Mouse (Mus musculus) heart, adult 18-20 months (tissue): ENCODE data around the gene Maml2. TPM values are rescaled to one million over a fixed set of nuclear protein-coding genes. Genes with fewer than 3 reads are reported as not detected.

Source experiments
- DNase-seq, 2 experiments: peaks; one replicate each; pipeline ENCODE4 v3.0.0; 2021 to 2022; ENCODE audit warnings: mixed read lengths in 1 of 2
- total RNA-seq, 2 experiments: library from RNA; stranded (reverse); gene quantifications; 2 replicates each; pipeline ENCODE4 v1.2.3; 2021

Maml2 gene
- total RNA-seq, 2 experiments from 2014 or later: 5.3 to 6.0 TPM

DNA sequence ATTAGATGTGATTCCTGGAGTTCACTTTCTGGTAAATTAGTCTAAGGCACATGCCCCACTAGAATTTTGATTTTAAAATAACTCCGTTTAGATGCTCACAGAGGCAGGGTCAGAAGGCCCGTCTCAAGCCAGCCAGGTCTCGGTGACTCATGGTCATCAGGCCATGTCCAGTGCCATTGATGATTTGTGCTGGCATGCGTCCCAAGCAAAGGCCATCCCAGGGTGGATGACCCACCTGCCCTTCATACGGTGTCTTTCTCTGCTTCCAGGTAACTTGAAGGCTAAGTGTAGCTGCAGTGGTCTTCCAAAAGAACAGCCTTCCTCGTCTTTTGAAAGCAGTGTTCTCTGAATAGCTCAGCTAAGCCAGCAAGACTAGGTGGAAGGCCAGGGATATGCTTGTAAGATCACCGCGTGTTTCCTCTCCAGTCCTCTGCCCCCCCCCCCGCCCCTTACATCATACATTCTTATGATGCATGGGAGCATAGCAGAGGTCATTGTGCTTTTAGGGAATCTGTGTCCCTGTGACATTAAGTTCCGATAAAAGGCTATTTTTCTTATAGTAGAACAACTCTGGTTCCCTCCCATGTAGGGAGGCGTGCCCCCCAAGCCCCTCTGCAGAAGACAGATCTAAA, 235.4 kb downstream of the Maml2 start:
- DNase-seq: no peak

- no peak for DNase-seq
Observed at GRCm38 (mm10) chr9:13535803-13536202, 238.0 kb downstream of the Maml2 start.

DNA sequence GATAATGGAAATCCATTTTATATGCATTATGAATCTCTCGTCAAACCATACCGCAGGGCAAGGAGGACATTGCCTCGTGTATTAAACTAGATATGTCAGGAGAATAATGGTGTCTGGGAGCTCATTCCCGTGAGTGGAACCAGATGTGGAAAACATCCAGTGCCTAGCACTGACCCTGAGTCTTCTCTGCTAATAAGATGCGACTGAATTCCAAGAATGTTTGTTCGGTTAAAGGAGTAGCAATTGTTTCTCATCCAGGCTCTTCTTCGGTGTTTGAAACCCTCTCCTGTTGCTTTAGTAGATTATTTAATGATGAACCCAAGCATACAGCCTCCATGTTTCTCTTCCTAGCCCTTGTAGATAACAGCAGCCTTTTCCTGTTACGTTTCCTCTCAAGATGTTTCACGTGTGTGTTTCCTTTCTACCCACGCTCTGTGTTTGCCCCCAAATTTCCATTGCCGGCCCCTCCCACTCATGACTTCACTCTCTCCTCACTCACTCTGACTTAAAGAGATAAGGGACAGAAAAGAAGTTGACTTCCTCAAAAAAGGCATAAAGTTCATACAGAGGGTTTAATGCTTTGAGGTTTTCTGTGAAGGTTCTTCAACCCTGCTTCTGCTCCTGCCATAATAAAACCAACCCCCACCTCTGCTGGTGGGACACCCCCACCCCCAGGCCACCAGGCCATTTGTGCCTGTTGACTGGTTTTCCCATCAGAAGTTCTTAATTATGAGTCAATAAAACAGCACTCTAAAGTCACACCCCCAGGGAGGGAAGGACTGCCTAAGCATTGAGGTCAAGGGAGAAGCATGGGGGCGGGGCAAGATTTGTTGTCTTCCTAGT, 238.9 kb downstream of the Maml2 start:
- peak; percentile 37 to 68 for DNase-seq

GRCm38 (mm10) chr9:13538200-13538599, 240.4 kb downstream of the Maml2 start:
- no peak for DNase-seq

DNA sequence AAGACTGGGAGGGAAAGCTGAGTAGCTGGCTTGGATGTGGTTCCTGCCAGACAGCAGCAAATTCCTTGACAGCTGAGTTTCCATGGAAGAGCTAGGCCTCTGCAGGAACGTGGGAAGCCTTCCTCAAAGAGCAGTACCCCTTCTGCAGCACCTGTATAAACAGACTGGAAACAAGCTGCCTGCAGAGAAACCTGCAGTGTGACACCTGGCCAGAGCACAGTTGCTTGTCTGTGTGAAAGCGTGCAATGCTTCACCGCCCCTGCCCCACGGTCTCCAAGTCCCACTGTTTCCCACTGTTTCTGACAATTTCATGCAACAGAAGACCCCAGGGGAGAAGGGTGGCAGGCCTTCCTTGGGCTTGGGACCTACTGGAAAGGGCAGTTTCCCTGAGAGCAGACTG, 241.8 kb downstream of the Maml2 start:
- DNase-seq: no peak

DNA sequence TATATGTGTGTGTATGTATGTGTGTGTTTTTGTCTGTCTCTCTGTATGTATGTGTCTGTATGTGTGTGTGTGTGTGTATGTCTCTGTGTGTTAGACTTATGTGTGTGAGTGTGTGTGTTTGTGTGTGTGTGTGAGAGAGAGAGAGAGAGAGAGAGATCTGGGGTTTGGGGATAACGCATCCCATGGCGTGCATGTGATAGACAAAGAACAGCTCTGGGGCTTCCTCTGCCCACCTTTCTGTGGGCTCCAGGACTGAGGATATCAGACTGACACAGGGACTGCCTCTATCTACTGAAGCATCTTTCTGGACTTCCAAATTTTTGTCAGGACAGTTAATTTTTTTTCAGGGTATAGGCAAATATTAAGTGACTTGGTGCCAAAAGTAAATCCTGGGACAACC, 242.5 kb downstream of the Maml2 start:
- DNase-seq: no peak

DNA sequence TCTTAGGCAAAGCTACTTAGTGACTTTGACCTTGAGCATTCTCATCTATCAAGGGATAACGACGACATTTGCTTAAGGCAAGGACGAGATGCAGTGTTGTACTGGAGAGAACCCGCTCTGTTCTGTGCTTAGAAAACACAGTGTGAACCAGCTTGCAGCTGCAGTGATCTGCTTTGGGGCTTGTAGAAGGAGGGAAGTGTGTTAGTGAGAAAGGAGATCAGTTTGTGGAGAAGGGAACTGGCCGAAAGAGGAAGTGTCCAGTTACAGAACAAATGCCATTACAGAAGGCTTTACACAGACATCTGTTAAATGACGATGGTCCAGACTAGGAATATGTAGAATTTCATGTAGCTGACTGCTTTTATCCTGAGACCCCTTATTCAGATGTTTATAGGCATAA, 243.0 kb downstream of the Maml2 start:
- peak in 1 of 2 experiments; percentile 40 for DNase-seq

DNA sequence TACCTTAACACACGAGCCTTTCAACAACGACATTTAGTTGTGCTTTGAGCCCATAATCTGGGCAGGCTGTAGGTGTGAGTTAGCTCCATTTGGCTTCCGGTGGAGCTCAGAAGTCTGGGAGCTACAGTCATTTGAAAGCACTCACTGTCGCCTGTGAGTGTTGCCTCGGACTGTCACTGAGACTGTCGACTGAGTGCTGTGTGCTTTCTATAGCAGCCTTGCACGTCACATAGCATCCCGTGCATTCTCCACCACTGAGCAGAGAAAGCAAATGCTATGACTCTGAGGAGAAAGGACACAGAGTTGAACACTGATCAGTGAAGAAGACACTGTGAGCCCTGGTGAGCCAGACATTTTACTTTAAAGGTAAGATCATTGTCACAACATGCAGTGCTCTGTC, 245.4 kb downstream of the Maml2 start:
- no peak for DNase-seq

- DNase-seq: no peak
Observed at GRCm38 (mm10) chr9:13544133-13544532, 246.4 kb downstream of the Maml2 start.

- no peak for DNase-seq
Observed at GRCm38 (mm10) chr9:13545726-13546125, 248.0 kb downstream of the Maml2 start.

GRCm38 (mm10) chr9:13549911-13550310, 252.2 kb downstream of the Maml2 start:
- no peak for DNase-seq

DNA sequence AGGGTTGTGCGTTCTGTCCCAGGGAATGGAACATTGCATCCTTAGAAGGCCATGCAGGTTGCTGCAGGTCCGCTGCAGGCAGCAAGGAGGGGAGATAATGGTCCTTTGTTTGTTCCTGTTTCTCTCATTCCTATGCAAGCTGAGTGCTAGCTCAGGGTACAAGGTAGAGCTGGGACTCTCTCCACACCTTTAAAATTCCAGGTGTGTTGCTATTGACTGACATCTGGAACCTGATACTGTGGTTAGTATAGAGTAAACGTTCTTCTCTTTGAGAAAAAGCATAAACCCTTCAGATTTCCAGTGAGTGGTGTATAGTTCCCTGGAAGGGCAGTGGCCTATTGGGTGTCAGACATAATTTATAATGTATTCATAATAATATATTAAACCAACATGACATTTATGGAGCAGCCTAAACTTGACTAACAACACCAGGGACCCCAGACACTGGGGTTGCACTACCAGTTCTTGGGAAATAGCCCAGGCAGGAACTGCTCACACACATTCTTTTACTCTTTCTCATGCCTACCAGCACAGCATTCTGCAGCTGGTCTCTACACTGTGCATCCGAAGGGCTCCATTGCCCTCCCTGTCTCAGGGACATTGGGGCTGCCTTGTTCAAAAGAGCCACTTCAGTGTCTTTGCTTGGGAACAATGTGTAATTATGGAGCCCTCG, 254.8 kb downstream of the Maml2 start:
- DNase-seq: no peak

GRCm38 (mm10) chr9:13554773-13555172, 257.0 kb downstream of the Maml2 start:
- no peak for DNase-seq

- no peak for DNase-seq
Observed at GRCm38 (mm10) chr9:13555973-13556481, 258.3 kb downstream of the Maml2 start.

GRCm38 (mm10) chr9:13556696-13557095, 258.9 kb downstream of the Maml2 start:
- DNase-seq: no peak

GRCm38 (mm10) chr9:13558811-13559372, 261.1 kb downstream of the Maml2 start:
- DNase-seq: no peak

DNA sequence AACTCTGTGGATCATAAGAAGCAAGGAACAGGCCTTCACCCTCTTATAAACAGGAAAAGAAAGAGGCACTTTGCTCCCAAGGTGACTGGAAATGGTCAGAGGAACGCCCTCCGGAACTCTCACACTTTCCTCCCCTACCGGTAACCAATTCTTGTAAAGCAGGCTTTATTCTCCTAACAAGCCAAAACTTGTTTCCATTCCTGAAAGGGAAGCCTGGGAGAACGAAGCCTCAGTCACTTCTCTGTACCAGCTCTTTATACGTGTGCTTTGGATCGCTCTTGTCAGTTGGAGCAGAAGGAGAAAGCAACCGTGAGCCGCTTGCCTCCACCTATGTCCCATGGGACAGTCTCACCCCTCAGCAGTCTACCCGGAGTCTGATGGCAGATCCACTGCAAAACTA, 262.9 kb downstream of the Maml2 start:
- no peak for DNase-seq

GRCm38 (mm10) chr9:13561335-13561734, 263.6 kb downstream of the Maml2 start:
- no peak for DNase-seq

DNA sequence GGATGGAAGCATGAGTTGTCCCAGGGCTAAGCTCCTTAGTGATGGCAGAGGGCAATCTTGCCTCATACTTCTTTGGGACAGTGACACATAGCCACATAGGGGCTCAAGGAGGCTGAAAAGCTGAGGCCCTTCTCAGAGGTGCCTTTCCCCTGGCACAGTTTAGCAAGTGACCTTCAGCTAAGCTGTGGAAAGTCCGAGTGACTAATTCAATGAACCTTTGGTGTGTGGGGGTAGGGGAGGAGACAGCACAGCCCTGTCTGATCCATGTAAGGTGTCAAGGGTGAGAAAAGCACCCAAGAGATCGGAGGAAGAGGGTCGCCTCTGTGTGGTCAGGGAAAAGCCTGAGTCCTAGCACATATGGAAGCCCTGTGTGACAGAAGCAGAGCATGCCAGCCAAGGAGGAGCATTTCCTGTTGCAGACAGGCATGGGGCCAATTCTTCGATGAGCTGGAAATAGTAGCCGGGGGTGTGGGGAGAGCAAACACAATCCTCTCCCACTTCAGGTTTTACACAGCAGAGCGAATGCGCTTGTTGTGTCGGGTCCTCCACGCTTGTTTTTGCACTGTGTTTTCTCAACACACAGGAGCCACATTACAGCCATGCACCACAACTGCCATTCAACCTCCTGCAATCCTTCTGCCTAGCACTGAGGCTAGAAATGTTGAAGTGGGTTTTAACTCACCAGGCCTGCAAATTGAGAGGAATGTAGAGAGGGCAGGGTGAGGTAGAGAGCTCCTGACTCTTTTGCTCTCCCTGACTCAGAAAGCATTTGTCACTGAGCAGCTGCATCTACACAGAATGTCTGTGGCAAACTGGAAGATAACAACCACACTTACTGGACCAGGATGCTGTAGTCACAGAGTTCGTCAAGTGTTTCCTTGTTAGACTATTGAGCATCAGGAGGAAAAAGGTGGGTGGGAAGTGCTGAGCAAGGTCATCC, 266.0 kb downstream of the Maml2 start:
- DNase-seq: peak; percentile 61 to 73

GRCm38 (mm10) chr9:13565343-13566019, 267.7 kb downstream of the Maml2 start:
- no peak for DNase-seq
